Mouse (Mus musculus): Measurements from ENCODE around the gene Tmem150a. TPM values are rescaled to one million over a fixed set of nuclear protein-coding genes. Genes with fewer than 3 reads are reported as not detected.

Gene Tmem150a
- polyA plus RNA-seq (2015; fragmentation: Nextera tagmentation; extraction: Ambion mirVana), result 14.2 and 17.5 TPM in 2 replicates

GRCm38 (mm10) chr6:72355066-72355911 is at the start of gene Tmem150a:
TSS of gene Tmem150a (plus strand) at chr6:72355447.

GRCm38 (mm10) chr6:72345074-72345567 is 10.1 kb upstream of the Tmem150a start, which contains the start of gene Usp39:
TSS of gene Usp39 (minus strand) at chr6:72345184.

GRCm38 (mm10) chr6:72347166-72347941 is 7.9 kb upstream of the Tmem150a start, which contains the start of gene 0610030E20Rik:
TSS of gene 0610030E20Rik (plus strand) at chr6:72347317.

GRCm38 (mm10) chr6:72366844-72367443 is 11.7 kb downstream of the Tmem150a start, which contains the start of gene Rnf181:
TSS of gene Rnf181 (minus strand) at chr6:72366956.

DNA sequence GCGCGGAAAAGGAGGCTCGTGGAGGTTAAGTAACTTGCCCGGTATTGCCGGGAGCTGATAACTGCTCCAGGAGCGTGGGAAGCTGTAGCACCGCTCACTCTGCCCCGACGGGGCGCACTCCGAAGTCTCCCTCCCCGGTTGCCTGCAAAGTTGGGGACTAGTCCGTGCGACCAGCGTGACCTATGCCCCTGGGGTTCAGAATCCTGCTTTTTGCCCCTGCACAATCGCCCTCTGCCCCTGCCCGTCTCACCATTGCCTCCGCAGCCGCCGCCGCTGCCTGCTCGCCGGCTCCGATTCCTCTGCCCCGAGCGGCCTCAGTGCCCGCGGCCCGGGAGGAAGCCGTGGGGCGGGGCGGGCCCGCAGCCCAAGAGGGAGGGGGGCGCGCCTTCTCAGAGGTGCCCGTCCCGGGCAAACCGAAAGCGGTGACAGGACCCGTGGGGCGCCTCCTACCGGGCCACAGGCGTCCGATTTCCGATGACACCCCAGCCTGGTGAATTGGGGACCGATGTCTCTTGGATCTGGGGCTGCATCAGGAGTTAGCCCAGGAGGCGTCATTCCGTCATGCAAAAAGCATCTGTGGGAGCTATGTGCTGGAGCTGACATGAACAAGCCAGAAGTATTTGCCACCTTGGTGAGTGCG is 25.0 kb downstream of the Tmem150a start, which contains the start of gene Vamp5:
Vamp5 (minus strand) TSS at position 338 of the 640 bp plus-strand sequence.

DNA sequence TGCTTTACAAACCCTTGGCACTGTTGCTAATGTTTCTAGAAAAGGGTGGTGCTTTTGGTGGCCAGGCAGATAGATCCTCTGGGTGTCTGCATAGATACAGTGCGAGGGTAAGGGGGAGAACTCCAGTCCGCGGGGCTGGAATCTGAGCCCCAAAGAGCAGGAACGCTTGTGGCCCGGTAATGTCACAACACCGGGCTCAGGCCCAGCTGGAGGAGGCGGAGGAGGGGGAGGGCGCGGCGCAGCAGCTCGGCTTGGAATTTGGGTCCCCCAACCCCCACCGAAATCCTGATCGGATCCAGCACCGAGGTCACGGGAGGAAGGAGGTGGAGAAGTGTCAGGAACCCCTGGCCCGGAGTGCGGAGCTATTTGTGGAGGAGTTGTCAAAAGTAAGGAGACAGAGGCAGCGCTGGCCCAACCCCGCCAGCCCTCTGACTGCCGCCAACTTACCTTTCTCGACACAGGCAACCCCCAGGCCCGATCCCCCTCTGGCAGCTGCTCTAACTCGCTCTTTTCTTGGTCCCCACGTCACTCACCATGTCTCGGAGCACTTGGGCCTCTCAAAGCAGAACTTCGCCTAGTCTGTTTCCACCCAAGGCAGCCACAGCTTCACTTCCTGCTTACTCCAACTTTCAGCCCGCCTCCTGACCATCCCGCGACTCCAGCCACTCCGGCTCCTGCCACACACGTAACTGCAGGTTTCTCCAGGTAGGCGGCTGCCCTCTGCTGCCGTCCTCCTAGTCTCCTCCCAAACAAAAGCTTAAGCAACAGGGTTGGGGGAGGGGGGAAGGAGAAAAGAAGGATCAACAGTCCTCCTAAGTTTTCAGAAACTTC is 34.9 kb downstream of the Tmem150a start, which contains the start of gene Vamp8:
Vamp8 (minus strand) TSS at position 763 of the 831 bp plus-strand sequence.

Other genes with a start within 250 kb of the Tmem150a start
- 3.5 and 5.3 TPM in 2 replicates for gene Atoh8, start 119.9 kb upstream of the Tmem150a start, polyA plus RNA-seq (2015; fragmentation: Nextera tagmentation; extraction: Ambion mirVana)
- gene Sftpb, start 50.8 kb upstream of the Tmem150a start, polyA plus RNA-seq (2015; fragmentation: Nextera tagmentation; extraction: Ambion mirVana), result 1.5 and 1.7 TPM in 2 replicates
- gene Usp39, start 10.3 kb upstream of the Tmem150a start, polyA plus RNA-seq (2015; fragmentation: Nextera tagmentation; extraction: Ambion mirVana), result 22.1 and 29.7 TPM in 2 replicates
- 15.5 and 22.8 TPM in 2 replicates for gene 0610030E20Rik, start 8.1 kb upstream of the Tmem150a start, polyA plus RNA-seq (2015; fragmentation: Nextera tagmentation; extraction: Ambion mirVana)
- gene Rnf181, start 11.5 kb downstream of the Tmem150a start, polyA plus RNA-seq (2015; fragmentation: Nextera tagmentation; extraction: Ambion mirVana), result 235 and 553 TPM in 2 replicates
- 69.2 and 73.9 TPM in 2 replicates for gene Vamp5, start 25.0 kb downstream of the Tmem150a start, polyA plus RNA-seq (2015; fragmentation: Nextera tagmentation; extraction: Ambion mirVana)
- 239 and 264 TPM in 2 replicates for gene Vamp8, start 35.3 kb downstream of the Tmem150a start, polyA plus RNA-seq (2015; fragmentation: Nextera tagmentation; extraction: Ambion mirVana)
- 13.8 and 27.7 TPM in 2 replicates for gene Ggcx, start 58.9 kb downstream of the Tmem150a start, polyA plus RNA-seq (2015; fragmentation: Nextera tagmentation; extraction: Ambion mirVana)
- 168 and 223 TPM in 2 replicates for gene Mat2a, start 84.1 kb downstream of the Tmem150a start, polyA plus RNA-seq (2015; fragmentation: Nextera tagmentation; extraction: Ambion mirVana)
- 0.40 and 0.41 TPM in 2 replicates for gene Sh2d6, start 166.3 kb downstream of the Tmem150a start, polyA plus RNA-seq (2015; fragmentation: Nextera tagmentation; extraction: Ambion mirVana)
- gene Capg, start 188.9 kb downstream of the Tmem150a start, polyA plus RNA-seq (2015; fragmentation: Nextera tagmentation; extraction: Ambion mirVana), result 136 and 161 TPM in 2 replicates
- gene Elmod3, start 243.0 kb downstream of the Tmem150a start, polyA plus RNA-seq (2015; fragmentation: Nextera tagmentation; extraction: Ambion mirVana), result 11.5 and 21.9 TPM in 2 replicates
- gene Retsat, start 243.0 kb downstream of the Tmem150a start, polyA plus RNA-seq (2015; fragmentation: Nextera tagmentation; extraction: Ambion mirVana), result 30.3 and 63.9 TPM in 2 replicates